Mouse (Mus musculus) CH12.LX (cell line): Measurements from ENCODE around the gene Selenok. TPM values are rescaled to one million over a fixed set of nuclear protein-coding genes. Genes with fewer than 3 reads are reported as not detected.

Experiments used
- DNase-seq: peaks from one replicate; pipeline ENCODE4 v3.0.0-alpha.2; 2013; ENCODE audit errors: extremely low read depth
- H3K27ac ChIP-seq: 2 replicates; pipeline ENCODE4 v1.5.1; 2012; ENCODE audit warnings: low read depth, mild to moderate bottlenecking, control low read depth, moderate library complexity; ENCODE audit not compliant: insufficient read depth
- H3K27me3 ChIP-seq: replicated peaks from 2 replicates; pipeline ENCODE3; 2012; ENCODE audit warnings: inconsistent platforms
- H3K36me3 ChIP-seq, 2 experiments: replicated peaks in 1 of 2; 2 replicates each; pipeline versions ENCODE3 to v1.6.1; 2012; ENCODE audit warnings: inconsistent platforms in 1 of 2, low read length in 1 of 2, mild to moderate bottlenecking in 1 of 2, mixed read lengths in 1 of 2, moderate library complexity in 1 of 2; ENCODE audit not compliant: control insufficient read depth in 1 of 2, insufficient read depth in 1 of 2
- H3K4me1 ChIP-seq, 2 experiments: 2 replicates each; pipeline ENCODE4 v1.6.1; 2012; ENCODE audit warnings: inconsistent platforms in 1 of 2, moderate library complexity in 1 of 2; ENCODE audit not compliant: insufficient read depth in 2 of 2, control insufficient read depth in 1 of 2
- H3K4me2 ChIP-seq: 2 replicates; pipeline ENCODE4 v1.6.1; 2012; ENCODE audit warnings: low read depth, mild to moderate bottlenecking, control low read depth; ENCODE audit not compliant: poor library complexity, insufficient read depth, severe bottlenecking
- H3K4me3 ChIP-seq, 3 experiments: fragments of 150-350 bp in 1 of 3; sonication (generic) in 1 of 3; replicated peaks in 1 of 3; 2 replicates each; pipeline versions ENCODE3 to v1.5.1; 2011 to 2012; ENCODE audit warnings: low read depth in 2 of 3, low read length in 2 of 3, mild to moderate bottlenecking in 2 of 3, moderate library complexity in 2 of 3, control low read depth in 1 of 3, improper control_type of control experiment in 1 of 3, inconsistent platforms in 1 of 3, mixed read lengths in 1 of 3; ENCODE audit not compliant: poor library complexity in 1 of 3
- H3K79me2 ChIP-seq: replicated peaks from 2 replicates; pipeline ENCODE4 v1.6.1; 2012; ENCODE audit warnings: mild to moderate bottlenecking, moderate library complexity; ENCODE audit not compliant: control insufficient read depth, poor library complexity, insufficient read depth, severe bottlenecking; ENCODE audit errors: extremely low read depth
- H3K9ac ChIP-seq: 2 replicates; pipeline ENCODE4 v1.6.1; 2012; ENCODE audit warnings: low read depth, mild to moderate bottlenecking, control low read depth, moderate library complexity; ENCODE audit not compliant: insufficient read depth
- H3K9me3 ChIP-seq: replicated peaks from 2 replicates; pipeline ENCODE3; 2012; ENCODE audit warnings: low read length, inconsistent platforms, mixed read lengths
- BHLHE40 ChIP-seq: IDR thresholded peaks from 2 replicates; pipeline ENCODE4 v1.6.1; 2011; ENCODE audit warnings: mild to moderate bottlenecking, low read depth, low read length, improper control_type of control experiment
- CHD1 ChIP-seq: IDR thresholded peaks from 2 replicates; pipeline ENCODE4 v1.6.1; 2012; ENCODE audit warnings: low read depth, low read length, improper control_type of control experiment, inconsistent platforms
- CHD2 ChIP-seq: IDR thresholded peaks from 2 replicates; pipeline ENCODE4 v1.6.1; 2011; ENCODE audit warnings: low read length, improper control_type of control experiment
- CTCF ChIP-seq, 2 experiments: IDR thresholded peaks in 1 of 2; conservative IDR thresholded peaks in 1 of 2; 2 replicates each; pipeline ENCODE4 v1.5.1; 2011 to 2012; ENCODE audit warnings: low read depth in 2 of 2, low read length in 2 of 2, improper control_type of control experiment in 1 of 2, inconsistent platforms in 1 of 2, mild to moderate bottlenecking in 1 of 2, moderate library complexity in 1 of 2
- E2F4 ChIP-seq: IDR thresholded peaks from 2 replicates; pipeline ENCODE4 v1.6.1; 2011; ENCODE audit warnings: low read depth, low read length, improper control_type of control experiment; ENCODE audit not compliant: insufficient replicate concordance
- ELF1 ChIP-seq: IDR thresholded peaks from 2 replicates; pipeline ENCODE4 v1.6.1; 2014; ENCODE audit warnings: low read depth, mild to moderate bottlenecking, inconsistent platforms, low read length, improper control_type of control experiment
- EP300 ChIP-seq: IDR thresholded peaks from 2 replicates; pipeline ENCODE4 v1.6.1; 2011; ENCODE audit warnings: low read length, improper control_type of control experiment
- ETS1 ChIP-seq: conservative IDR thresholded peaks from 2 replicates; pipeline ENCODE4 v1.6.1; 2012; ENCODE audit warnings: low read depth, mild to moderate bottlenecking, inconsistent platforms, low read length, improper control_type of control experiment, moderate library complexity
- GABPA ChIP-seq: IDR thresholded peaks from 2 replicates; pipeline ENCODE4 v1.6.1; 2012; ENCODE audit warnings: low read depth, low read length, improper control_type of control experiment, inconsistent platforms; ENCODE audit not compliant: insufficient replicate concordance
- HCFC1 ChIP-seq: IDR thresholded peaks from 2 replicates; pipeline ENCODE4 v1.6.1; 2012; ENCODE audit warnings: low read depth, mild to moderate bottlenecking, inconsistent platforms, low read length, improper control_type of control experiment
- IRF4 ChIP-seq: IDR thresholded peaks from 2 replicates; pipeline ENCODE4 v1.6.1; 2014; ENCODE audit warnings: low read depth, mild to moderate bottlenecking, inconsistent platforms, low read length, improper control_type of control experiment
- JUN ChIP-seq: IDR thresholded peaks from 2 replicates; pipeline ENCODE4 v1.6.1; 2011; ENCODE audit warnings: low read depth, mild to moderate bottlenecking, low read length, improper control_type of control experiment, moderate library complexity; ENCODE audit not compliant: insufficient read depth
- JUND ChIP-seq: conservative IDR thresholded peaks from 2 replicates; pipeline ENCODE4 v1.6.1; 2011; ENCODE audit warnings: low read depth, low read length, improper control_type of control experiment
- KAT2A ChIP-seq: IDR thresholded peaks from 2 replicates; pipeline ENCODE4 v1.6.1; 2012; ENCODE audit warnings: low read length, improper control_type of control experiment, inconsistent platforms; ENCODE audit not compliant: insufficient replicate concordance
- MAFK ChIP-seq: IDR thresholded peaks from 2 replicates; pipeline ENCODE4 v1.6.1; 2011; ENCODE audit warnings: low read length, improper control_type of control experiment; ENCODE audit not compliant: insufficient replicate concordance
- MAX ChIP-seq: IDR thresholded peaks from 2 replicates; pipeline ENCODE4 v1.6.1; 2011; ENCODE audit warnings: low read length, improper control_type of control experiment
- MAZ ChIP-seq: IDR thresholded peaks from 2 replicates; pipeline ENCODE4 v1.6.1; 2012; ENCODE audit warnings: low read depth, mild to moderate bottlenecking, inconsistent platforms, low read length, improper control_type of control experiment, moderate library complexity
- MEF2A ChIP-seq: IDR thresholded peaks from 2 replicates; pipeline ENCODE4 v1.6.1; 2014; ENCODE audit warnings: low read depth, mild to moderate bottlenecking, inconsistent platforms, low read length, improper control_type of control experiment, borderline replicate concordance
- MXI1 ChIP-seq: IDR thresholded peaks from 2 replicates; pipeline ENCODE4 v1.6.1; 2011; ENCODE audit warnings: mild to moderate bottlenecking, low read depth, low read length, improper control_type of control experiment
- MYC ChIP-seq: IDR thresholded peaks from 2 replicates; pipeline ENCODE4 v1.6.1; 2011; ENCODE audit warnings: low read depth, mild to moderate bottlenecking, improper control_type of control experiment, low read length
- NELFE ChIP-seq: IDR thresholded peaks from 2 replicates; pipeline ENCODE4 v1.6.1; 2011; ENCODE audit warnings: low read depth, low read length, improper control_type of control experiment
- NRF1 ChIP-seq: IDR thresholded peaks from 2 replicates; pipeline ENCODE4 v1.6.1; 2014; ENCODE audit warnings: low read depth, mild to moderate bottlenecking, inconsistent platforms, low read length, improper control_type of control experiment, moderate library complexity
- PAX5 ChIP-seq: IDR thresholded peaks from 2 replicates; pipeline ENCODE4 v1.6.1; 2012; ENCODE audit warnings: low read length, inconsistent platforms, mixed read lengths
- POLR2A ChIP-seq: IDR thresholded peaks from 2 replicates; pipeline ENCODE4 v1.6.1; 2011; ENCODE audit warnings: low read depth, mild to moderate bottlenecking, improper control_type of control experiment, low read length
- POLR2AphosphoS2 ChIP-seq: IDR thresholded peaks from 2 replicates; pipeline ENCODE4 v1.6.1; 2011; ENCODE audit warnings: low read depth, low read length, improper control_type of control experiment
- RAD21 ChIP-seq: IDR thresholded peaks from 2 replicates; pipeline ENCODE4 v1.6.1; 2011; ENCODE audit warnings: low read depth, mild to moderate bottlenecking, low read length, improper control_type of control experiment, moderate library complexity
- RCOR1 ChIP-seq: conservative IDR thresholded peaks from 2 replicates; pipeline ENCODE4 v1.6.1; 2012; ENCODE audit warnings: low read depth, mild to moderate bottlenecking, inconsistent platforms, low read length, improper control_type of control experiment
- SIN3A ChIP-seq: IDR thresholded peaks from 2 replicates; pipeline ENCODE4 v1.6.1; 2012; ENCODE audit warnings: low read length, improper control_type of control experiment, inconsistent platforms
- SMC3 ChIP-seq: IDR thresholded peaks from 2 replicates; pipeline ENCODE4 v1.6.1; 2011; ENCODE audit warnings: low read depth, low read length, improper control_type of control experiment
- TBP ChIP-seq: conservative IDR thresholded peaks from 2 replicates; pipeline ENCODE4 v1.6.1; 2011; ENCODE audit warnings: low read depth, low read length, improper control_type of control experiment
- TCF12 ChIP-seq: IDR thresholded peaks from 2 replicates; pipeline ENCODE4 v1.6.1; 2014; ENCODE audit warnings: low read depth, mild to moderate bottlenecking, inconsistent platforms, low read length, improper control_type of control experiment
- UBTF ChIP-seq: IDR thresholded peaks from 2 replicates; pipeline ENCODE4 v1.6.1; 2012; ENCODE audit warnings: low read depth, mild to moderate bottlenecking, inconsistent platforms, low read length, improper control_type of control experiment, moderate library complexity
- USF1 ChIP-seq: IDR thresholded peaks from 2 replicates; pipeline ENCODE4 v1.6.1; 2014; ENCODE audit warnings: low read depth, mild to moderate bottlenecking, inconsistent platforms, low read length, improper control_type of control experiment
- USF2 ChIP-seq: conservative IDR thresholded peaks from 2 replicates; pipeline ENCODE4 v1.6.1; 2011; ENCODE audit warnings: low read depth, low read length, improper control_type of control experiment
- ZC3H11A ChIP-seq: IDR thresholded peaks from 2 replicates; pipeline ENCODE4 v1.6.1; 2012; ENCODE audit warnings: low read depth, mild to moderate bottlenecking, inconsistent platforms, low read length, improper control_type of control experiment
- ZKSCAN1 ChIP-seq: IDR thresholded peaks from 2 replicates; pipeline ENCODE4 v1.6.1; 2012; ENCODE audit warnings: low read depth, inconsistent platforms, low read length, improper control_type of control experiment, borderline replicate concordance
- ZMIZ1 ChIP-seq: IDR thresholded peaks from 2 replicates; pipeline ENCODE4 v1.6.1; 2012; ENCODE audit warnings: low read depth, mild to moderate bottlenecking, inconsistent platforms, low read length, improper control_type of control experiment
- ZNF384 ChIP-seq: IDR thresholded peaks from 2 replicates; pipeline ENCODE4 v1.6.1; 2012; ENCODE audit warnings: low read depth, low read length, improper control_type of control experiment, inconsistent platforms
- dilution Hi-C: fragments of 300-500 bp; cut with MboI; formaldehyde crosslinking; loops from 2 replicates; pipeline ENCODE4 v1.14.3; 2020; ENCODE audit warnings: low sequenced_read_pairs; ENCODE audit not compliant: extremely low pct_unique_long_range_greater_than_20kb, extremely low pct_ligation_motif_present
- in situ Hi-C: fragments of 300-500 bp; cut with MboI; formaldehyde crosslinking; loops from 3 replicates; pipeline ENCODE4 v1.14.3; 2019; ENCODE audit warnings: low sequenced_read_pairs, low pct_ligation_motif_present, low pct_unique_long_range_greater_than_20kb, mixed read lengths
- polyA plus RNA-seq: library from polyadenylated mRNA; unstranded; fragments of >175 nt; gene quantifications from 2 replicates; pipeline ENCODE4 v1.2.1, GENCODE M21; 2012; ENCODE audit warnings: low read depth; ENCODE audit not compliant: insufficient read length
- total RNA-seq, 2 experiments: library from RNA; depleted of rRNA; stranded (reverse); fragments of 300-350 nt in 1 of 2; fragments of >200 nt in 1 of 2; gene quantifications; 2 replicates each; pipeline ENCODE4 v1.2.3; 2012 to 2014

Gene Selenok
- total RNA-seq (2012; rRNA removed) (48.5 and 59.6 TPM in 2 replicates), total RNA-seq (2014; rRNA removed) (83.7 and 88.8 TPM in 2 replicates), polyA plus RNA-seq (63.0 and 71.9 TPM in 2 replicates)

GRCm38 (mm10) chr14:29968075-29968821 lies at the start of gene Selenok:
TSS of gene Selenok (plus strand) at chr14:29968308.
- peak within 1 kb of the TSS; percentile 47 for H3K27ac ChIP-seq
- in situ Hi-C loops, result no loop called here
- peak within 1 kb of the TSS; percentile 88 for H3K4me2 ChIP-seq
- dilution Hi-C loops, result no loop called here
- H3K9me3 ChIP-seq, result no peaks in the 10 kb centered on the region
- H3K79me2 ChIP-seq, result peaks cover 22% of the 10 kb centered on the region
- TF ChIP-seq ETS1 (peak; percentile 53), TCF12 (peak; percentile 83), EP300 (no peak), NELFE (peak; percentile 86), POLR2A (peak; percentile 96), NRF1 (no peak; the same call in none of the 2 replicates), MYC (peak; percentile 72), CHD2 (0 out of 2 replicates have a peak, but pooled peaks have one; percentile 50), UBTF (0 out of 2 replicates have a peak, but pooled peaks have one; percentile 23), MAX (peak; percentile 69; the same call in 1 of the 2 replicates), SMC3 (no peak), POLR2AphosphoS2 (no peak; the same call in 1 of the 2 replicates), MAFK (no peak), ZMIZ1 (no peak; the same call in 1 of the 2 replicates), E2F4 (no peak), RAD21 (no peak), ZNF384 (no peak), IRF4 (peak; percentile 25; the same call in 1 of the 2 replicates), ZKSCAN1 (no peak), PAX5 (no peak), USF2 (peak; percentile 59), TBP (peak; percentile 86), ZC3H11A (no peak), CTCF (conservative IDR thresholded peaks at IDR 0.05 in 1 of 2, IDR thresholded peaks at IDR 0.05 in 1 of 2; ENCODE audit: low read depth in 2 of 2, low read length in 2 of 2) (no peak), RCOR1 (no peak), USF1 (peak; percentile 81), ELF1 (peak; percentile 93), SIN3A (peak; percentile 69; the same call in 1 of the 2 replicates), KAT2A (peak; percentile 76; the same call in 1 of the 2 replicates), CHD1 (no peak), HCFC1 (peak; percentile 89), GABPA (no peak; the same call in 1 of the 2 replicates), MXI1 (peak; percentile 63), MAZ (no peak), MEF2A (peak; percentile 51; the same call in 1 of the 2 replicates), JUND (no peak), BHLHE40 (peak; percentile 92), JUN (no peak)
- TF ChIP-seq, all 38 proteins: peak for 19
- Histone ChIP-seq H3K36me3 (peaks cover 25 to 45% of the 10 kb centered on the region in 2 experiments), H3K4me3 (peak within 1 kb of the TSS; percentile 71 to 98 (median 86)), H3K27me3 (no peaks in the 10 kb centered on the region), H3K4me1 (peaks cover 3 to 52% of the 10 kb centered on the region in 2 experiments; a peak in 3 of 4 replicates), H3K9ac (peak within 1 kb of the TSS; percentile 95)
- peak; percentile 100 for DNase-seq
